Mouse (Mus musculus): Measurements from ENCODE around the gene Sag. TPM values are rescaled to one million over a fixed set of nuclear protein-coding genes. Genes with fewer than 3 reads are reported as not detected.
A peak's percentile ranks its signal among the peaks of the same experiment; 100 is the strongest.

Gene Sag
- under 1 TPM; 0.19 to 0.44 TPM for total RNA-seq (2021)

DNA sequence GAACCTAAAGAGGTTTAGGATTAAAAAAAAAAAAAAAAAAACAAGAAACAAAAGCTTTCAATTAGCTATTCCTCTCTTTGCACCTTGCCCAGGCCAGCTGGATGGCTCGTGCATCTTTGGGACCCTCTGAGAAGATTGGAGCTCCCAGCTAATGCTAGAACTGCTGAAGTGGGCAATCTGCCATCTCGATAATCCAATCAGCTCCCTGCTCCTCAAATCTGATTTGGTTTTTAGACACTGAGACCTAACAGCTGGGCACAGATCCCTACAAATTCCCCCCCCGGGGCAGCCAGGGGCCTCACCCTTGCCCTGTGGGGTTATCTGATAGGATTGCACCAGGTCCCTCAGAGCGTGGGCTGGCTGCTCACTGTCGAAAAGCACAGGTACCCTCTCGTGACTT, at the start of gene Sag:
Sag (plus strand) TSS at position 105 of the 400 bp plus-strand sequence.
- DNase-seq = no peak
- intact Hi-C loops (cut with DNase I) = no loop called here

- DNase-seq = peak; percentile 93
- intact Hi-C loops (cut with DNase I) = loop anchor here (2.0 to 5.0 kb wide), 2 partner anchors 167 to 309 kb away; no protein-coding TSS in a partner anchor
These were observed 47.6 kb upstream of the Sag start, which contains the start of gene Atg16l1 for GRCm38 (mm10) chr1:87755641-87756470. TSS of gene Atg16l1 (plus strand) at chr1:87755870.

DNA sequence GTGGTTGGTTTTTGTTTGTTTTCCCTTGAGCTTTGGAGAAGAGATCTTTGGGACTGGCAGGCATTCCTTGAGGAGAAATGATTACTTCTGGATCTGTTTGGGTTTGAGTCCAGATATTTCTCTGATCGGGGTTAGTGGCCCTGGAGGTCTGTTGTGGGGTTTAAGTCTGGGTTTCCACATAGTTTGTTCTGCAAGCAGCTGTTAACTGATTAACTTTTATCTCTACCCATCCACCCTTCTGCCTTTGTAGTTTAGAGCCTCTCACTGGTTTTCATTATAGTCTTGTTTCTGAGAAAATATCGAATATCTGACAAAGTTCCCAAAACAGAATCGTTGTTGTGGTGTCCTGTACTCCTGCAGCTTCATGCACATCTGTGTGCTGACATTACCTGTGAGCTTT, 39.7 kb upstream of the Sag start:
- intact Hi-C loops (cut with DNase I) = no loop called here
- DNase-seq = no peak

DNA sequence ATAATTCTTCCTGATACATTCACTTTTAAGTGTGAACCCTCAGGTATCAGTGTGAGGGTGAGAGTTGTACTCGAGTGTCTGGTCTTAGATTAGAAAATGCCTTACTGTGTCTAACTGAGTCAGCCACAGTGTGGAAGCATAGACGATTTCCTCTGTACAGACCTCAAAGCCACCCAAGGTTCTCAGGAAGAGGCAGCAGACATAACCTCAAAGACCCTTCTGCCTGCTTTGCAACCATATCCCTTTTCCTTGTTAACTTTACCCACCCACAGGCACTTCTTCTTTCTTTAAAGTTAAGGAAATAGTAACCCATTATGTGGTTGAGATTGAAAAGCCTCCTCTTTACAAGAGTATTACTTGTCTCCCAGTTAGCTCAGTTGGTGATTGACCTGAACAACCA, 37.7 kb upstream of the Sag start:
- intact Hi-C loops (cut with DNase I) = no loop called here
- no peak for DNase-seq

- DNase-seq = peak; percentile 11 to 15
- intact Hi-C loops (cut with DNase I) = no loop called here
These were observed 37.2 kb upstream of the Sag start for GRCm38 (mm10) chr1:87766233-87766632.

- DNase-seq = no peak
- intact Hi-C loops (cut with DNase I) = no loop called here
These were observed 34.2 kb upstream of the Sag start for GRCm38 (mm10) chr1:87769263-87769662.

DNA sequence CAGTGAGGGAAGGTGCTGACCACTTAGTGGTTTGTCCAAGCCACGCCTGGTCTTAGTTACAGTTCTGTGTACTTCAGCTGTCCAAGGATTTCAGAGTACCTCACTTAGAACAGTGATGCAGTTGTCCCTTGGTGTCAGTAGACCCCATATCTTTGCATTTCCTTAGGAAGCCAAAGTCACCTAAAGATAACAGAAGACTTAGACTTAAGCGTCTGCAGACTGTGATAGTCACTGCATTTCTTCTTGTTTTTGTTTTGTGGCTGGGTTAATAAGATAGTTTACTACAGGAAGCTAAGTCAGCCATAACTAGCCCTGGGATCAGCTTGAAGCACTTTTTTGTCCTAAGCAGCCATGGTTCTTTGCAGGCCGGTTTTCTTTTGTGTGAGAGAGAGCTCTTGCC, 33.0 kb upstream of the Sag start:
- no peak for DNase-seq
- intact Hi-C loops (cut with DNase I) = no loop called here

- no peak for DNase-seq
- intact Hi-C loops (cut with DNase I) = loop anchor here (2.0 kb wide), 1 partner anchor 151 kb away; no protein-coding TSS in a partner anchor
These were observed 31.8 kb upstream of the Sag start for GRCm38 (mm10) chr1:87771724-87772123.

DNA sequence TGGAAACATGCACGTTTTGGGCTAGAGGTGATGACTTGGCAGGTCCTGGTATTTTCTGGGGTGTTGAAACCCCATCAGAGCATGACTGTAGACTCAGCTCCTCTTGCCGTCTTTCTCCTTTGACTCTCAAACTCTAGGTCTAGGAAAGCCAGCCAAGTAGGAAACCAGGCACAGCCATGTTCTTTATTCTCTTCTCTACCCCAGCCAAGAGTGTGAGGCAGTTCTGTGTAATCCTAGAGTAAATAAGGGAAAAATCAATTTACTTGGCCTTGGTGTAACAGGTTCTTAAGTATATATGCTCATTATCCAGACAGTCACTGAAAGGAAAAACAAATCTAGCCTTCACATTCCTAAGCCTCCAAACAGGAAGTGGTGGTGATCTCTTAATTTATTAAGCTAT, 30.1 kb upstream of the Sag start:
- intact Hi-C loops (cut with DNase I) = loop anchor here (2.0 kb wide), 1 partner anchor 149 kb away; no protein-coding TSS in a partner anchor
- DNase-seq = no peak

- intact Hi-C loops (cut with DNase I) = no loop called here
- no peak for DNase-seq
These were observed 28.6 kb upstream of the Sag start for GRCm38 (mm10) chr1:87774845-87775244.

DNA sequence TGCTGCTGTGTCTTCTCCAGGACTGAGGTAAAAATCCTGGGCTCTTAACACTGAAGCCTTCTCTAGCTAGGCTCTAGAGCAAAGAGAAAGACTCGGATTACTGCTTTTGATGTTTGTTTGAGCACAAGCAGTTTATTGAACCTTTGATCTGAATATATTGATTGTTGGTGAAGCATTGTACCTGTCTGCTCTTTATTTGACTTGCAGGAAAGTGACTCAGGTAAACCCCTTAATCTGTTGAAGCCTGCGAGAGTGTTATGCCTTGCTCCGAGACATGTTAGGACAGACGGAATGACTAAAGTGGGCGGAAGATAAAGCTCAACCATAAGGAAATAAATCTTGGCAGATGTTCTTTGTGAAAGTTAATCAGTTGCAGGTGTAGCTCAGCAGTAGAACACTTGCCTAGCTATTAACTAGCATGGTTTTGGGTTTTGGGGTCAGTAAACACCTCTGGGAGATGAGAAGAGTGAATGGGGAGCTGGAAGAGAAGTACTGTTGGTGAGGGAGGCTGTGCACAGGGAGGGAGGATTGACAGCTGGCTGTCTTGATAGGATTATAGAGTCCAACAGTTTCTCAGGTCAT, 24.2 kb upstream of the Sag start:
- intact Hi-C loops (cut with DNase I) = no loop called here
- no peak for DNase-seq

GRCm38 (mm10) chr1:87785703-87786102, 17.8 kb upstream of the Sag start:
- intact Hi-C loops (cut with DNase I) = loop anchor here (5.0 kb wide), 2 partner anchors 62 to 137 kb away; no protein-coding TSS in a partner anchor
- peak in 1 of 2 experiments; percentile 9 for DNase-seq

GRCm38 (mm10) chr1:87786251-87786650, 17.2 kb upstream of the Sag start:
- peak in 1 of 2 experiments; percentile 28 for DNase-seq
- intact Hi-C loops (cut with DNase I) = loop anchor here (5.0 kb wide), 2 partner anchors 61 to 136 kb away; no protein-coding TSS in a partner anchor

DNA sequence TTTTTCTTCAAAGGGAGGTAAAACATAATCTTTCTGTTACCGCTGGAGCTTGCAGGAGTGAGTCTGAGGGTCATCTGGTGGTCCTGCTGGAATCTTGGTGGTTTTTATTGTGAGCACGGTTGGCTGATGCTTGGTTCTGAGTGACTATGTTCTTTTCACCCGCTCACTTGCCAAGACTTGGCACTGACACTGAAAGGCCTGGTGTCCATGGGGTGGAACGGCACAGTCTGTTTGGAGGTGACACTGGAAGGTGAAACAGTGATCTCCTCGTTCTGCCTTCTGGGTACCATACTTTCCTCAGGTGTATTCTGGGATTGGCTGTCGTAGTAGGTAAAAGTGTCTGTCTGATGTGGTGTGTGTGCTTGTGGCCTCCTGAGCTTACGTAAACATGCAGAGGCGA, 13.8 kb upstream of the Sag start:
- no peak for DNase-seq
- intact Hi-C loops (cut with DNase I) = loop anchor here (5.0 kb wide), 2 partner anchors 58 to 133 kb away; no protein-coding TSS in a partner anchor

DNA sequence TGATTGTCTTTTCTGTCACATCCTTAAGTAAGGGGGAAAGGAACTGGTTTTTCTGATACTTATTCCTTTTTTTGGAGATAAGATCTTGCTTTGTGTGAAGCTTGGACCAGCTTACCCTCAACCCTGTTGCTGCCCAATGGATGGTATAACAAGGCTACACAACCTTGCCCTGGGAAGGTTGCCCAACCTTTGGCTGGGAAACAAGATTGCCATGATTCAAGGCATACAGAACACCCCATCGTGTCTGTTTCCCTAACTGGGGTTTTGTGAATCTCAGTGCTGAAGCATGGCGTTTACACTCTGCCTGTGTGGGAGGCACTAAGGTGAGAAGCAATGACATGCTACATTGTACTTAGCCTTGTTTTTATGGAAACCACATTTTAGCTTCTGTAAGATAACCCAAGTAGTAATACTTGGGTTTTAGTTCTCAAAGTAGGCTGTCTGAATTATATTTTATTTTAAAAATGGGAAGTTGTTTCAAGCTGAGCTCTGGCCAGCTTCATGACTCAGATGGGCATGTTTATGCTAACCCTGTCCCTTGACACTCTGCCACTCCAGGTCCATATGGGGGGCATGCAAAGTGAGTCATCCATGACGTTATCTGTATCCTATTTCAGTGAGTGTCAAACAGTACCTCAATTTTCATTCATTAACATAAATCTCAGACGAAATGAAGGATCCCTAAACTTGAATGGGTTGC, 10.9 kb upstream of the Sag start:
- DNase-seq = no peak
- intact Hi-C loops (cut with DNase I) = no loop called here

GRCm38 (mm10) chr1:87793138-87793449, 10.4 kb upstream of the Sag start:
- DNase-seq = no peak
- intact Hi-C loops (cut with DNase I) = no loop called here

GRCm38 (mm10) chr1:87797702-87798101, 5.8 kb upstream of the Sag start:
- no peak for DNase-seq
- intact Hi-C loops (cut with DNase I) = no loop called here

DNA sequence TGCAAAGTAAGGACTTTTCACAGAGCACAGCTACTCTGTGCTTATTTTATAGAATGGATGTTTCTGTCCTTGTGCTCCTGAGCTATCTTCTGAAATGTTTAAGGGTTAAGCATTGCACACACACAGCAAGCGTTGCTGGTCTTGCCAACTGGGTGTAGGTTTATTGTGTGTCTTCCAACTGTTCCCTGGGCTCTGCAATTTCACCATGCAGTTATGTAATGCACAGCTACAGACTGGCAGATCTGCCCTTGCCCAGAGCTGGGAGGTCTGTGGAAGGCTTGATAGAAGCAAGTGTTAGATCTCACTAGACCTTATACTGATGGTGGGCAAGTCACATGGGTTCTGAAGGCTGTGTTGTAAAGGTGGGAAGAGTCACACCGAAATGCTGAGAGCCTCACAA, 5.2 kb upstream of the Sag start:
- intact Hi-C loops (cut with DNase I) = no loop called here

GRCm38 (mm10) chr1:87807751-87808150, 4.3 kb downstream of the Sag start:
- no peak for DNase-seq
- intact Hi-C loops (cut with DNase I) = no loop called here

More for the DNA sequence above, 5.2 kb upstream of the Sag start:
- DNase-seq = no peak

GRCm38 (mm10) chr1:87811391-87811790, 7.9 kb downstream of the Sag start:
- intact Hi-C loops (cut with DNase I) = no loop called here
- no peak for DNase-seq

DNA sequence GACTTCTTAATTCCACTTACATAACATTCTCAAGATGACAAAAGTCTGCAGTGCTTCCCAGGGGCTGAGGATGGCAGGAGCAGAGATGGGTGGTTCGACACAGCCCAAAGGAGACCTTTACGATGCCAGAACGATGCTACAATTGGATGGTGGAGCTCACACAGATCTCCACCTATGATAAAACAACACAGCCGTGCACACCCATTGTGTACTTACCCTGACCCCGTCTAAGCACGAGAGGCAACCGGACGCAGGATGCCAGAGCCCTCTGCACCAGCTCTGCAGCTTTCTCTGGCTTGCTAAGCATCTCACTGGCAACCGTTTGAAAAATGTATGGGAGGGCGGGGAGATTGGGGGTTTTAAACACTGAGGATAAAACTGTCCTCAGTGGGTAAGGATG, 8.6 kb downstream of the Sag start:
- no peak for DNase-seq
- intact Hi-C loops (cut with DNase I) = no loop called here

All from heart, postnatal 36 days (tissue).